Mouse (Mus musculus): ENCODE results near the gene BC024978. TPM values are rescaled to one million over a fixed set of nuclear protein-coding genes. Genes with fewer than 3 reads are reported as not detected.

Gene BC024978
- polyA plus RNA-seq, 1 experiment = not detected

DNA sequence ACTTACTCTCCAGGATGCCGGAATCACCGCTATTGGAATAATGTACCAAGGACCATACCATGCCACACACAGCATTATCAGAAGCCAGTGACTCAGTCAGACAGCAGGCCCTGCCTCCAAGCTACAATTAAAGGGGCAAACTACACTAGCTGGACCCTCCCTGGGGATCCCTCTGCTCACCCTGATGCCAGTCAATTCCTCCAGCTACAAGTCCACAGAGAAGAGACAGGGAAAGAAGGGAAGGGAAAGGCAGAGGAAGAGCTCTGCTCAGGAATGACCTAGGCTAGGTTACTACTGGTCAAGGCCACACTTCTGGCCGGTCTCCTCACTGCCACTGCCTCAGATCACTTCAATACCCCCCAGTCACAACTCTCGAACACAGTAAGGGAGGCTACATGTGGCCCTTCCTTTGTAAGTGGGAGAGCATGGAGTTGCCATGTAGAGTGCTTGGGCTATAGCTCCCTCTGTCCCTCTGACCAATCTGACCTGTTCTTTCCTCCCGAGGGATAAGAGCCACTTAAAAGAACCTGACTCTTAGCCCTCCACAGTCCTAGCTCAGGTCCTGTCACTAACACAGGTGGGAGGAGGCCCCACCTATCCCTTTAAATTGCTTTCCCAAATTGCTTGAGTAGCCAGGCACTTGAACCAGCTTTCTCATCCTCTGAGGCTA is 32.7 kb upstream of the BC024978 start:
- TF ChIP-seq POLR2A (IDR thresholded peaks at IDR 0.05; ENCODE audit: insufficient read depth, low read depth, low read length) = no peak
- TF ChIP-seq CTCF (IDR thresholded peaks at IDR 0.05; ENCODE audit: insufficient read depth, low read depth, low read length) = no peak
- Histone ChIP-seq H3K4me1 (ENCODE audit: control insufficient read depth, insufficient read depth, low read length) (peaks cover 53% of the 10 kb centered on the region), H3K4me3 (ENCODE audit: insufficient read depth, low read depth, low read length) (peak overlapping the region; percentile 15; the same call in 1 of the 2 replicates), H3K27ac (ENCODE audit: insufficient read depth, low read depth, low read length) (no peak overlapping the region)
- 48% methylated on average over 5 of the region's 5 CpGs for WGBS

DNA sequence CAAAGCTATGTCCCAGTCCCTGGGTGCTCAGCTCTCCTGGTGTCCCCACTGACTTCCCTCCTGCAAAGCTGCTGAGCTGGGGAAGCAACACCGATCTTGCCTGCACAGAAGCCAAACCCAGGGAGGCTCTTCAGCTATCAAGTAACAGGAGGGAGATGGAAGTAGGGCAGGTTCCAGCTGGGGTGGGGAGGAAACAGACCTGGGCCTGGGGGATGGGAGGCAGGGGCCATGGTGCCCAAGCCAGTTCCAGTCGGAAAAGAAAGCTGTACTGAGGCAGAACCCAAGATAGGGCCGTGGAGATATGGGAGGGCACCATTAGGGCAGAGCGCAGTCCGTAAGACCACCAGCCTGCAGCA is 32.2 kb upstream of the BC024978 start:
- TF ChIP-seq POLR2A (IDR thresholded peaks at IDR 0.05; ENCODE audit: insufficient read depth, low read depth, low read length) = no peak
- no peak for TF ChIP-seq CTCF (IDR thresholded peaks at IDR 0.05; ENCODE audit: insufficient read depth, low read depth, low read length)
- Histone ChIP-seq H3K4me3 (ENCODE audit: insufficient read depth, low read depth, low read length) (peak overlapping the region; percentile 15), H3K4me1 (ENCODE audit: control insufficient read depth, insufficient read depth, low read length) (peaks cover 53% of the 10 kb centered on the region), H3K27ac (ENCODE audit: insufficient read depth, low read depth, low read length) (no peak overlapping the region)
- 53% methylated on average over 5 of the region's 5 CpGs for WGBS

DNA sequence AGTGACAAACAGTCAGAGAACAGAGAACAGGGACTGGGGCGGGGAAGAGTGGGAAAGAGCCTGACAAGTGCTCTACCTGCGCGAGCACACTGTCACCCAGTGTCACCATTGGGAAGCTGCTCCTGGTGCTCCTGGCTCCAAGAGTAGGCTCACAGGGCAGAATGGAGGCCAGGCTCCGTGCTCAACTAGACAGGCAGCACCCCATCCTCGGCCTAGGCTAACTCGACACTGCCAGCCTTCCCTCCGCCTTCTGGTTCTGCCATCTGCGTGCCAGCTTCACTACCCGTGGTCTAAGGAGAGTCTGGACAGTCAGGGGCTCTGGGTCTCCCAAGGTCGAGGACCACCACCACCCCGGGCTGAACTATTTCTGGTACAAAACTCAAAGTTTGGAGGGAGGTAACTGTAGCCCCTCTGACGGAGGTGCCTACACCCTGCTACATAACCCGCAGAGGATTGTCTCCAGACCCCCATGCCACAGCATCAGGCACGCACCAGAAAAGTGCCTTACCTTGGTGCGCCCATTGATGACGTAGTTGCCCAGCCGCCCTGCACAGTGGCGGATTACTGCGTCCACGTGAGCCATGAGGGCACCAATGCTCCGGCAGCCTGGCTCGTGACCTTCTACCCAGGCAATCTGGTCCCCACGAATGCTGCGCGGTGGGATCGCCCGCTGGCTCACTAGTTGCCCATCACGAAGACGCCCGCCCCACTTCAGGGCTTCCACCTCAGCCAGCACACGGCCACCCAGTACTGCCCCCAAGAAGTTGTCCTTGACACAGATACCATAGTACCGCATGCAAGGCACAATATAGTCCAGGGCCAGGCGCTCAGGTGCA is 31.3 kb upstream of the BC024978 start:
- Histone ChIP-seq H3K4me3 (ENCODE audit: insufficient read depth, low read depth, low read length) (peak overlapping the region; percentile 96), H3K4me1 (ENCODE audit: control insufficient read depth, insufficient read depth, low read length) (peaks cover 53% of the 10 kb centered on the region), H3K27ac (ENCODE audit: insufficient read depth, low read depth, low read length) (no peak overlapping the region)
- no peak for TF ChIP-seq POLR2A (IDR thresholded peaks at IDR 0.05; ENCODE audit: insufficient read depth, low read depth, low read length)
- no peak for TF ChIP-seq CTCF (IDR thresholded peaks at IDR 0.05; ENCODE audit: insufficient read depth, low read depth, low read length)
- WGBS = 78% methylated on average over 33 of the region's 33 CpGs

DNA sequence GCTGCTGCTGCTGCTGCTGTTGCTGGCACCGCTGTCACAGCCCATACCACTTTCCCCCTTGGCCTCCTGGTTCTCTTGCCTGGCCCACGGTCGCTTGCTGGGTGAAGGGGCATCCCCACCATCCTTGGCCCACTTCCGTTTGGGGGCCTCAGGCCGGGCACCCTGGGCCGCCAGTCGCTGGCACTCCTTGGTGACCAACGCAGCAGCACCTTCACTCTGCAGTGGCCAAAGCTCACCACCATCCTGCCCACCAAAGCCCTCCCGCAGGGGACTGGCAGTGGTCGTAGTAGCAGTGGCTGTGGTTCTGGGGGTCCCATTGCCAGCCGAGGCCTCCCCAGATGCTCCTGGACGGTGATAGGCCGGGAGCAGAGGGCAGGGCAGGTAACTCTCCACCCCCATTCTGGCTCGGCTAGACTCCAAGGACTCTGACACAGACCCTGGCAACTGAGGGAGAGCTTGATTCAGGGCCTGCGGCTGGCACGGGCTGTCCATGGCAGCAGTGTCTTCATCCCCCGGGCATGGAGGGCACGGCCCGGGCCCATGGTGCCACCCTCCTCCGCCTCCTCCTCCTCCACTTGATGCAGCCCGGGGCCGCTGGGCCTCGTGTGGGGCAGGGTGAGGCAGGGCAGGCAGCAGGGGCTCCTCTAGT is 30.4 kb upstream of the BC024978 start:
- TF ChIP-seq POLR2A (IDR thresholded peaks at IDR 0.05; ENCODE audit: insufficient read depth, low read depth, low read length) (no peak), CTCF (IDR thresholded peaks at IDR 0.05; ENCODE audit: insufficient read depth, low read depth, low read length) (no peak)
- Histone ChIP-seq H3K4me3 (ENCODE audit: insufficient read depth, low read depth, low read length) (peak overlapping the region; percentile 96), H3K27ac (ENCODE audit: insufficient read depth, low read depth, low read length) (no peak overlapping the region), H3K4me1 (ENCODE audit: control insufficient read depth, insufficient read depth, low read length) (peaks cover 46% of the 10 kb centered on the region)
- WGBS = 40% methylated on average over 23 of the region's 23 CpGs

DNA sequence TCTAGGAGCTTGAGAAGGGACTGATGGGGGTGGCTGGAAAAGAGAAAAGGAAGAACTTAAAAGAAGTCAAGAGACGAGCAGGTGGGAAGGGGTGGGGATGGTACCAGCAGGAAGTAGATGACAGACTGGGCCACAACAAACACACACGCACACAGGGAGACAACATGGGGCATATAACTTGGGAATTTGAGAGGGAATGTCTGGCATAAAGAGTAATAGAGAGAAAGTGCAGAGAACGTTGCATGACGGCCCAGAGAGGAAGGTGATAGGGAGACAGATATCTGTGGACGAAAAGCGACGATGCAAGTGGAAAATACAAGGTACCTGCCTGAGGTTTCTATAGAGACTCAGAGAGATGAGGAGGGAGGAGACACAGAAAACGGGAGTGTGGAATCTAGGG is 29.9 kb upstream of the BC024978 start:
- H3K4me1 ChIP-seq (ENCODE audit: control insufficient read depth, insufficient read depth, low read length) = peaks cover 44% of the 10 kb centered on the region
- no peak for TF ChIP-seq CTCF (IDR thresholded peaks at IDR 0.05; ENCODE audit: insufficient read depth, low read depth, low read length)
- no peak for TF ChIP-seq POLR2A (IDR thresholded peaks at IDR 0.05; ENCODE audit: insufficient read depth, low read depth, low read length)
- WGBS = 1% methylated on average over 8 of the region's 8 CpGs
- peak overlapping the region; percentile 96 for H3K4me3 ChIP-seq (ENCODE audit: insufficient read depth, low read depth, low read length)
- H3K27ac ChIP-seq (ENCODE audit: insufficient read depth, low read depth, low read length) = peak overlapping the region; percentile 95

DNA sequence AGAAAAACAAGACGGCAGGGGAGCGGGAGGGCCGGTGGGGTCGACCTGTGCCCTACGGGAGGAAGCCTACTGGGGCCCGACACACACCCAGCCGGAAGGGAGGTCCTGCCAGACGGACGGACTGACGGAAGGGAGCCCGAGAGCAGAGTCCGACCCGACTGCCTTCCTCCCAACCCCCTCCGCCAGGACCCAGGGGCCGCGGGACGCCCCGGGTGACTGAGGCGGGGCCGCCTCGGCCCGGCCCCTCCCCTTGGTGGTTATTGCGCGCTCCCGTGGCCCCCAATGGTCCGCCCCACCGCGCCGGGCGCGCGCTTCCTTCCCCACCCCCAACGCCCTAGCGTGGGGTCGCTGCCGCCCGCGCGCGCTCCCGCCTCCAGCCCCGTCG is 29.4 kb upstream of the BC024978 start:
- WGBS = 1% methylated on average over 43 of the region's 43 CpGs
- peak overlapping the region; percentile 96 for H3K4me3 ChIP-seq (ENCODE audit: insufficient read depth, low read depth, low read length)
- peak overlapping the region; percentile 95 for H3K27ac ChIP-seq (ENCODE audit: insufficient read depth, low read depth, low read length)
- peaks cover 44% of the 10 kb centered on the region for H3K4me1 ChIP-seq (ENCODE audit: control insufficient read depth, insufficient read depth, low read length)
- no peak for TF ChIP-seq CTCF (IDR thresholded peaks at IDR 0.05; ENCODE audit: insufficient read depth, low read depth, low read length)
- TF ChIP-seq POLR2A (IDR thresholded peaks at IDR 0.05; ENCODE audit: insufficient read depth, low read depth, low read length) = no peak

DNA sequence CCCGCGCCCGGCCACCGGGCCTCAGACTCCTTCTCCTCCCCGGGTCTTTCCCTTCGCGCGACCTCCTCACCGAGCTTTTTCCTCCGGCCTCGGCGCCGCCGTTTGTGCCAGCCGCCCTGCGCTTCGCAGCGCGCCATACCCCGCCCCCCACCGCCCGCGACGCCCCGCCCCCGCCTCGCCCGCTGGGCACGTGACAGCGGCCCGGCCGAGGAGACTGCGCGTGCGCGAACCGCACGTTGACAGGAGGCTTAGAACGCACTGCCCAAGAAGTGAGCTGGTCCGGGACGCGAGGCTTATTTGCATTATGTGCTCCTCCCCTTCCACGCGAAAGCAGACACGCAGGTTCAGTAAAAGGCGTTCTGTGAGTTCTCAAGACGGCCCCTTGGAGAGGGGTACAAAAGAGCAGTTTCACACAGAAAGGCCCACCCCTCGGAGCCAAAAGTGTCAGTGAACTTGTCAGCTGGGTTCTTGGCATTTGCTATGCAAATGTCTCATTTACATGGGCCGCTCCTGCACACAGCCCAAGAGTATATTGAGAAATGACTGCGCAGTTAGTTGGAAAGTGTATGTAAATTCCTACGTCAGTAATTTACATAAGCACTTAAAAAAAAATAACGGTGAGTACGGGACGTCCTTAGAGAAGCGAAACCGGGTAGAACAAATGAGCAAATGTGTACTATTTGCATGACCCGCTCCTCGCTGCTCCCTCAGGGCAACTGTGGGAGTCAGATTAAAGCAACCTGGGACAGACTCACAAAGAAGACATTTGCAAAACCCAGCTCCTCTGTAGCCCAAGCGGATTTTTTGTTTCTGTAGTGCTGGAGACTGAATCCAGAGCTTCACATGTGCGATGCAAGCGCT is 28.7 kb upstream of the BC024978 start, which contains the start of gene Egln2:
Gene Egln2 (minus strand): TSS at position 189 of the 861 bp plus-strand sequence.
- peak within 1 kb of the TSS; percentile 95 for H3K27ac ChIP-seq (ENCODE audit: insufficient read depth, low read depth, low read length)
- peaks cover 40% of the 10 kb centered on the region for H3K4me1 ChIP-seq (ENCODE audit: control insufficient read depth, insufficient read depth, low read length)
- peak within 1 kb of the TSS; percentile 96 for H3K4me3 ChIP-seq (ENCODE audit: insufficient read depth, low read depth, low read length)
- TF ChIP-seq CTCF (IDR thresholded peaks at IDR 0.05; ENCODE audit: insufficient read depth, low read depth, low read length) (no peak), POLR2A (IDR thresholded peaks at IDR 0.05; ENCODE audit: insufficient read depth, low read depth, low read length) (peak; percentile 67; the same call in 1 of the 2 replicates)
- under 1% methylated on average over 61 of the region's 61 CpGs for WGBS

DNA sequence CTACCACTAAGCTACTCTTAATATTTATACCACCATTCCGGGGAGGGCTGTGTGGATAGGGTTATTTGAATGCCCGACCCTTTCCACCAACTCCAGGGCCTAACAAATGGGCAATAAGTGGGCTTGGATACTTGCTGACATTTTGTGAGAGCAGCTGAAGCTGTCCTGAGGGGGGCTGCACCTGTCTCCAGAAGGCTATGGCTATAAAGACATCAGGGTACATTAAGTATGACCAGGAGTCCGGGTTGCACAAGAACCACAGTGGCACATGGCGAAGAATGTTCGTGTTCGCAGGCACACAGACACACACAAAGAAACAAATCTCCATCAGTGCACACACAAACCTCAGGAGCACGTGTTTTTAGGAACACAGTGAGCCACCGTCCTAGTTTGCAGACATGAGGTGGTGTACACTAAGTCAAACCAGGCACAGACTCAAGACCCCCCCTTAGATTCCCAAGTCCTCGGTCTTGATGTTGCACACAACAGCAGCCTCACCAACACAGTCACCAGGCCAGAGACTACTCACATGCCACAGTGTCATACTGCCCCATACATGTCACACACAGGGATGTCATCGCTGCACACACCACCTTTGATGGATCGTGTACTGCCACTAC is 28.0 kb upstream of the BC024978 start:
- WGBS = 58% methylated on average over 11 of the region's 11 CpGs
- peak overlapping the region; percentile 96; the same call in 1 of the 2 replicates for H3K4me3 ChIP-seq (ENCODE audit: insufficient read depth, low read depth, low read length)
- TF ChIP-seq CTCF (IDR thresholded peaks at IDR 0.05; ENCODE audit: insufficient read depth, low read depth, low read length) = no peak
- no peak for TF ChIP-seq POLR2A (IDR thresholded peaks at IDR 0.05; ENCODE audit: insufficient read depth, low read depth, low read length)
- H3K4me1 ChIP-seq (ENCODE audit: control insufficient read depth, insufficient read depth, low read length) = peaks cover 34% of the 10 kb centered on the region
- peak overlapping the region; percentile 88 for H3K27ac ChIP-seq (ENCODE audit: insufficient read depth, low read depth, low read length)
